Mouse (Mus musculus) hindbrain, embryonic 16.5 days (tissue): ENCODE results near the gene Ube2g2. TPM values are rescaled to one million over a fixed set of nuclear protein-coding genes. Genes with fewer than 3 reads are reported as not detected.

Experiments
- ATAC-seq: fragments of 200-750 bp; cut with Nextera tagmentation; 2 replicates; pipeline ENCODE4 v1.8.0; 2017; ENCODE audit warnings: moderate TSS enrichment, moderate library complexity
- H3K27ac ChIP-seq: fragments of 300-500 bp; sonication (generic); 2 replicates; pipeline ENCODE4 v1.5.1; 2014; ENCODE audit warnings: low read depth, mild to moderate bottlenecking, control low read depth, low read length, moderate library complexity
- H3K27me3 ChIP-seq: fragments of 300-500 bp; sonication (generic); replicated peaks from 2 replicates; pipeline ENCODE4 v1.6.1; 2014; ENCODE audit warnings: low read length; ENCODE audit not compliant: control insufficient read depth, insufficient read depth
- H3K36me3 ChIP-seq: fragments of 300-500 bp; sonication (generic); 2 replicates; pipeline ENCODE4 v1.6.1; 2014; ENCODE audit warnings: mild to moderate bottlenecking, low read length, moderate library complexity, mixed read lengths; ENCODE audit not compliant: control insufficient read depth, insufficient read depth
- H3K4me1 ChIP-seq: fragments of 300-500 bp; sonication (generic); 2 replicates; pipeline ENCODE4 v1.6.1; 2014; ENCODE audit warnings: low read depth, low read length; ENCODE audit not compliant: control insufficient read depth, insufficient read depth
- H3K4me2 ChIP-seq: fragments of 300-500 bp; sonication (generic); 2 replicates; pipeline ENCODE4 v1.6.1; 2014; ENCODE audit warnings: mild to moderate bottlenecking, low read length, control low read depth, moderate library complexity
- H3K4me3 ChIP-seq: fragments of 300-500 bp; sonication (generic); 2 replicates; pipeline ENCODE4 v1.5.1; 2014; ENCODE audit warnings: mild to moderate bottlenecking, low read length, control low read depth, moderate library complexity
- H3K9ac ChIP-seq: fragments of 300-500 bp; sonication (generic); 2 replicates; pipeline ENCODE4 v1.6.1; 2014; ENCODE audit warnings: low read depth, mild to moderate bottlenecking, control low read depth, low read length, moderate library complexity
- H3K9me3 ChIP-seq: fragments of 300-500 bp; sonication (generic); 2 replicates; pipeline ENCODE4 v1.6.1; 2014; ENCODE audit warnings: mild to moderate bottlenecking, low read length, moderate library complexity; ENCODE audit not compliant: control insufficient read depth
- WGBS: fragments of 180-500 bp; shearing (Covaris S2); extraction: QIAGEN DNeasy Blood & Tissue Kit; methylation state at CpG from one replicate; pipeline ENCODE4 v1.1.7; 2014; 5-methylcytosine and 5-hydroxymethylcytosine counted together
- polyA plus RNA-seq: library from polyadenylated mRNA; unstranded; fragments of >200 nt; fragmentation: Nextera tagmentation; extraction: Ambion mirVana; gene quantifications from 2 replicates; pipeline ENCODE4 v1.2.1, GENCODE M21; 2015

Ube2g2 gene
- polyA plus RNA-seq, 1 experiment from 2014 or later = 85.0 TPM

GRCm38 (mm10) chr10:77587091-77587775, 34.8 kb upstream of the Ube2g2 start:
- Histone ChIP-seq H3K9me3 (no peaks in the 10 kb centered on the region), H3K4me1 (peaks cover 14% of the 10 kb centered on the region), H3K36me3 (peaks cover 12% of the 10 kb centered on the region; the same call in 1 of the 2 replicates), H3K4me3 (no peak overlapping the region), H3K4me2 (no peak overlapping the region), H3K27me3 (no peaks in the 10 kb centered on the region), H3K27ac (no peak overlapping the region), H3K9ac (no peak overlapping the region)
- ATAC-seq = no peak
- WGBS = 96% methylated on average over 6 of the region's 6 CpGs

GRCm38 (mm10) chr10:77588036-77588435, 34.0 kb upstream of the Ube2g2 start:
- ATAC-seq = no peak
- H3K36me3 ChIP-seq = peaks cover 17% of the 10 kb centered on the region; the same call in 1 of the 2 replicates
- no peaks in the 10 kb centered on the region for H3K27me3 ChIP-seq
- H3K4me1 ChIP-seq = peaks cover 6% of the 10 kb centered on the region
- no peak overlapping the region for H3K9ac ChIP-seq
- no peaks in the 10 kb centered on the region for H3K9me3 ChIP-seq
- no peak overlapping the region for H3K4me3 ChIP-seq
- no peak overlapping the region for H3K4me2 ChIP-seq
- peak overlapping the region; percentile 14; the same call in 1 of the 2 replicates for H3K27ac ChIP-seq
- 93% methylated on average over 2 of the region's 2 CpGs for WGBS

- H3K27ac ChIP-seq = peak overlapping the region; percentile 42; the same call in 1 of the 2 replicates
- H3K4me1 ChIP-seq = no peaks in the 10 kb centered on the region
- ATAC-seq = 0 out of 2 replicates have a peak, but pooled peaks have one; percentile 13
- no peaks in the 10 kb centered on the region for H3K9me3 ChIP-seq
- H3K4me3 ChIP-seq = no peak overlapping the region
- no peaks in the 10 kb centered on the region for H3K27me3 ChIP-seq
- 77% methylated on average over 7 of the region's 7 CpGs for WGBS
- no peak overlapping the region for H3K4me2 ChIP-seq
- H3K9ac ChIP-seq = no peak overlapping the region; the same call in 1 of the 2 replicates
- peaks cover 28% of the 10 kb centered on the region for H3K36me3 ChIP-seq
Measured at GRCm38 (mm10) chr10:77589117-77589516, 33.0 kb upstream of the Ube2g2 start.

- Histone ChIP-seq H3K4me3 (no peak overlapping the region), H3K27ac (no peak overlapping the region; the same call in 1 of the 2 replicates), H3K9me3 (no peaks in the 10 kb centered on the region), H3K4me2 (no peak overlapping the region), H3K27me3 (no peaks in the 10 kb centered on the region), H3K9ac (no peak overlapping the region), H3K36me3 (peaks cover 33% of the 10 kb centered on the region), H3K4me1 (no peaks in the 10 kb centered on the region)
- ATAC-seq = no peak
- WGBS = 63% methylated on average over 8 of the region's 8 CpGs
Measured at GRCm38 (mm10) chr10:77589749-77590148, 32.3 kb upstream of the Ube2g2 start.

GRCm38 (mm10) chr10:77590812-77591211, 31.3 kb upstream of the Ube2g2 start:
- Histone ChIP-seq H3K4me3 (no peak overlapping the region), H3K27ac (no peak overlapping the region), H3K4me2 (no peak overlapping the region), H3K27me3 (no peaks in the 10 kb centered on the region), H3K36me3 (peaks cover 37% of the 10 kb centered on the region), H3K9ac (no peak overlapping the region), H3K9me3 (no peaks in the 10 kb centered on the region), H3K4me1 (no peaks in the 10 kb centered on the region)
- ATAC-seq = peak; percentile 5; the same call in 1 of the 2 replicates
- WGBS = 41% methylated on average over 6 of the region's 6 CpGs

- Histone ChIP-seq H3K27me3 (no peaks in the 10 kb centered on the region), H3K36me3 (peaks cover 38% of the 10 kb centered on the region), H3K9me3 (no peaks in the 10 kb centered on the region), H3K4me1 (no peaks in the 10 kb centered on the region), H3K4me2 (no peak overlapping the region), H3K9ac (no peak overlapping the region), H3K4me3 (no peak overlapping the region), H3K27ac (no peak overlapping the region)
- no peak for ATAC-seq
- WGBS = 75% methylated on average over 6 of the region's 6 CpGs
Measured at GRCm38 (mm10) chr10:77591546-77591945, 30.5 kb upstream of the Ube2g2 start.

- Histone ChIP-seq H3K36me3 (peaks cover 50% of the 10 kb centered on the region), H3K27me3 (no peaks in the 10 kb centered on the region), H3K4me2 (no peak overlapping the region), H3K9ac (no peak overlapping the region), H3K4me1 (no peaks in the 10 kb centered on the region), H3K4me3 (no peak overlapping the region), H3K9me3 (no peaks in the 10 kb centered on the region), H3K27ac (no peak overlapping the region)
- 98% methylated on average over 2 of the region's 2 CpGs for WGBS
- no peak for ATAC-seq
Measured at GRCm38 (mm10) chr10:77596060-77596459, 26.0 kb upstream of the Ube2g2 start.

GRCm38 (mm10) chr10:77603021-77603420, 19.1 kb upstream of the Ube2g2 start:
- Histone ChIP-seq H3K27ac (no peak overlapping the region), H3K4me3 (no peak overlapping the region), H3K9ac (no peak overlapping the region), H3K4me1 (peaks cover 12% of the 10 kb centered on the region), H3K27me3 (no peaks in the 10 kb centered on the region), H3K9me3 (peaks cover 2% of the 10 kb centered on the region; the same call in 1 of the 2 replicates), H3K4me2 (no peak overlapping the region), H3K36me3 (peaks cover 9% of the 10 kb centered on the region)
- WGBS = 49% methylated on average over 4 of the region's 4 CpGs
- no peak for ATAC-seq

- Histone ChIP-seq H3K4me1 (peaks cover 12% of the 10 kb centered on the region), H3K4me2 (no peak overlapping the region), H3K36me3 (no peaks in the 10 kb centered on the region), H3K9me3 (peaks cover 2% of the 10 kb centered on the region; the same call in 1 of the 2 replicates), H3K27ac (no peak overlapping the region), H3K27me3 (no peaks in the 10 kb centered on the region), H3K4me3 (no peak overlapping the region), H3K9ac (no peak overlapping the region)
- no peak for ATAC-seq
- 90% methylated on average over 6 of the region's 6 CpGs for WGBS
Measured at GRCm38 (mm10) chr10:77604111-77604510, 18.0 kb upstream of the Ube2g2 start.
